Mouse (Mus musculus) heart, adult 2 months (tissue): Measurements from ENCODE around the gene Uck1.

Experiments used
- CTCF ChIP-seq: fragments of 200-600 bp; IDR thresholded peaks from 2 replicates; pipeline ENCODE4 v1.8.1; 2022; ENCODE audit warnings: antibody characterized with exemption, mild to moderate bottlenecking, moderate library complexity
- POLR2A ChIP-seq: fragments of 200-500 bp; IDR thresholded peaks from 2 replicates; pipeline ENCODE4 v1.6.1; 2011; ENCODE audit warnings: mild to moderate bottlenecking, low read depth, low read length, control low read depth; ENCODE audit not compliant: insufficient read depth

DNA sequence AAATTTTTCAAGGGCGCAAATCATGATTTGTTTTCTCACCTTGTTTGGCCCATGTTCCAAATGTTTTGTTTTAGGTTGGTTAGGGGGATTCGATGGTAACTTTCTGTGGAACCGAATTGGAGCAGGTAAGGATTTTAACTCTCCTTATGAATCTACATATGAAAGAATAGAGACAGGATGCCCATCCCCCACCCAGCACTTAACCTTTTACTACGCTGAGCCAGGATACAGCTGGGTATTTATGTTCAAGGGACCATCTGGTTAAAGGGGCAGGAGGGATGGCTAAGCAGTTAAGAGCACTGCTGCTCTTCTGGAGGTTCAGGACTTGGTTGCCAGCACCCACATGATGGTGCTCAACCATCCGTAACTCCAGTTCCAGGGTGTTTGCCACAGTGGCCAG is 19.4 kb downstream of the Uck1 start:
- no peak for TF ChIP-seq POLR2A
- TF ChIP-seq CTCF: no peak
